ENCODE assay signal across 13 mouse cellular contexts in the genomic region with DNA sequence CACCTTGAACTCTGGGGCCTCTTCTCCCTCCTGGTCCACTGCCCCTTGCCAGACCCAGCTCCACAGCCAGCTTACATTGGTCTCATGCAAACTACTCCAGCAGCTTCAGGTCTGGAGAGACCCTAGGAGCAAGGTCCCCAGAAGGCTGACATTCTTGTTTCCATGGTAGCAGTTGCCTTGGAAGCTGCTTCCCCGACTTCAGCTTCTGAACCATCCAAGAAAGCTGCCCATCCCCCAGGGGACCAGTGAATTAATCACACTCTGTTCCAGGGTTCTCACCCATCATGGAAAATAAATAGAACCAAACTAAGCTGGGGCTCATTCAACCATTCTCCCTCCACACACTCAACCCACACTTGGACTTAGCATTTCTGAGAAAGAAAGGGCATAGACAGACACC. TPM values are rescaled to one million over a fixed set of nuclear protein-coding genes. Genes with fewer than 3 reads are reported as not detected.
DNase-seq lines count a peak whose midpoint lies in the region; ATAC-seq and TF ChIP-seq lines count a peak whose summit lies in the region.
"Had no signal": no experiment of that assay in that cellular context is flagged by ENCODE, and none has a peak within 500 bp of the region (broad histone marks: within the 10 kb centered on the region; RNA-seq: fewer than 3 reads in every experiment).

No protein-coding gene starts in this region.

- peak; percentile 81 for DNase-seq in embryo, embryonic 10 days (ENCODE audit: low spot score)
- peak; percentile 39 to 47 for DNase-seq in layer of hippocampus, adult 8-10 months (ENCODE audit: low spot score in 2 of 2)
- peak; percentile 86 for DNase-seq in midbrain, postnatal 0 days (ENCODE audit: low spot score)
- DNase-seq in Muller cell, postnatal 12 days (ENCODE audit: inconsistent ontology term), result no peak
- no peak for DNase-seq in urinary bladder, postnatal 14 days (ENCODE audit: low spot score)
- no peak for DNase-seq in gastrocnemius, postnatal 4 days (ENCODE audit: low spot score in 2 of 2)
- DNase-seq: cerebellum, adult 9-11 months; kidney, adult 2 months had no signal

- peak; percentile 46; the same call in 1 of the 2 replicates for ATAC-seq in forebrain, embryonic 13.5 days
- ATAC-seq in midbrain, postnatal 0 days (ENCODE audit: low FRiP score), result peak; percentile 42

- H3K4me2 ChIP-seq in forebrain, embryonic 13.5 days, result peak overlapping the region; percentile 11; the same call in 1 of the 2 replicates
- no peak overlapping the region for H3K4me2 ChIP-seq in midbrain, postnatal 0 days (ENCODE audit: low read depth, low read length, poor library complexity, severe bottlenecking)
- H3K4me2 ChIP-seq: heart, embryonic 13.5 days had no signal

- peaks cover 35% of the 10 kb centered on the region for H3K4me1 ChIP-seq in forebrain, embryonic 13.5 days
- peaks cover 35% of the 10 kb centered on the region for H3K4me1 ChIP-seq in midbrain, postnatal 0 days (ENCODE audit: insufficient read depth, low read length)

- no peaks in the 10 kb centered on the region for H3K9me3 ChIP-seq in forebrain, embryonic 13.5 days (replicated peaks)
- H3K9me3 ChIP-seq in midbrain, postnatal 0 days (ENCODE audit: low read length), result no peaks in the 10 kb centered on the region
- H3K9me3 ChIP-seq: heart, embryonic 13.5 days had no signal

- no peaks in the 10 kb centered on the region for H3K36me3 ChIP-seq in forebrain, embryonic 13.5 days (ENCODE audit: poor library complexity, severe bottlenecking)
- H3K36me3 ChIP-seq in midbrain, postnatal 0 days (ENCODE audit: insufficient read depth, low read length), result no peaks in the 10 kb centered on the region

- H3K27ac ChIP-seq in forebrain, embryonic 13.5 days, result peak overlapping the region; percentile 36; the same call in 1 of the 2 replicates
- peak overlapping the region; percentile 59; the same call in 1 of the 2 replicates for H3K27ac ChIP-seq in midbrain, postnatal 0 days (ENCODE audit: low read depth, low read length)
- H3K27ac ChIP-seq: heart, embryonic 13.5 days had no signal

- TF ChIP-seq CTCF in midbrain, postnatal 0 days (IDR thresholded peaks at IDR 0.05), result no peak

- H3K27me3 ChIP-seq in forebrain, embryonic 13.5 days, result no peaks in the 10 kb centered on the region
- H3K27me3 ChIP-seq in midbrain, postnatal 0 days (ENCODE audit: insufficient read depth, low read length), result no peaks in the 10 kb centered on the region

- no peak overlapping the region for H3K9ac ChIP-seq in forebrain, embryonic 13.5 days
- no peak overlapping the region for H3K9ac ChIP-seq in midbrain, postnatal 0 days (replicated peaks; ENCODE audit: low read length, poor library complexity, severe bottlenecking)
- H3K9ac ChIP-seq: heart, embryonic 13.5 days had no signal

- 0% methylated on average over 1 of the region's 1 CpGs for WGBS in forebrain, embryonic 13.5 days
- WGBS in midbrain, postnatal 0 days, result 6% methylated on average over 1 of the region's 1 CpGs

- no peak overlapping the region for H3K4me3 ChIP-seq in forebrain, embryonic 13.5 days
- H3K4me3 ChIP-seq in midbrain, postnatal 0 days (ENCODE audit: low read depth, low read length), result no peak overlapping the region
- H3K4me3 ChIP-seq: heart, embryonic 13.5 days had no signal

RNA-seq across cellular contexts. Expression of gene Kncn, which starts 3.0 kb away (rescaled TPM):
- 0.09 TPM in 1 of 2 replicates, not detected in the other for polyA plus RNA-seq in forebrain, embryonic 13.5 days (2015; fragmentation: Nextera tagmentation; extraction: Ambion mirVana)
- under 1 TPM in 3 of 4 experiments, not detected in 1; 0.39 to 0.53 (median 0.41) TPM for total RNA-seq in layer of hippocampus, adult 8-10 months (2022)
- total RNA-seq in midbrain, postnatal 0 days (2014; rRNA removed), result 0.09 and 0.11 TPM in 2 replicates
- 0.16 and 0.25 TPM in 2 replicates for polyA plus RNA-seq in midbrain, postnatal 0 days (2015; fragmentation: Nextera tagmentation; extraction: Ambion mirVana)
- total RNA-seq in gastrocnemius, postnatal 4 days (2021), result not detected
- total RNA-seq: adrenal gland, adult 18-20 months; liver, adult 2 months had no signal
- polyA plus RNA-seq: heart, embryonic 13.5 days; kidney, adult 2 months; liver, adult 2 months; thymus, postnatal 0 days had no signal

RNA-seq across cellular contexts. Expression of gene 6430628N08Rik, which starts 9.3 kb away (rescaled TPM):
- polyA plus RNA-seq in forebrain, embryonic 13.5 days (2015; fragmentation: Nextera tagmentation; extraction: Ambion mirVana), result 0.25 TPM in 1 of 2 replicates, not detected in the other
- under 1 TPM in 2 of 4 experiments, not detected in 2; 0.20 to 0.28 TPM for total RNA-seq in layer of hippocampus, adult 8-10 months (2022)
- 0.33 and 0.66 TPM in 2 replicates for total RNA-seq in midbrain, postnatal 0 days (2014; rRNA removed)
- polyA plus RNA-seq in midbrain, postnatal 0 days (2015; fragmentation: Nextera tagmentation; extraction: Ambion mirVana), result 0.94 and 1.2 TPM in 2 replicates
- total RNA-seq in gastrocnemius, postnatal 4 days (2021), result not detected
- total RNA-seq: adrenal gland, adult 18-20 months; liver, adult 2 months had no signal
- polyA plus RNA-seq: heart, embryonic 13.5 days; kidney, adult 2 months; liver, adult 2 months; thymus, postnatal 0 days had no signal

RNA-seq across cellular contexts. Expression of gene Mknk1, which starts 42.2 kb away (rescaled TPM):
- 21.7 and 23.0 TPM in 2 replicates for polyA plus RNA-seq in forebrain, embryonic 13.5 days (2015; fragmentation: Nextera tagmentation; extraction: Ambion mirVana)
- total RNA-seq in layer of hippocampus, adult 8-10 months (2022), result 10 to 100 TPM; 47.2 to 70.6 (median 53.7) TPM
- 18.5 and 27.8 TPM in 2 replicates for total RNA-seq in midbrain, postnatal 0 days (2014; rRNA removed)
- polyA plus RNA-seq in midbrain, postnatal 0 days (2015; fragmentation: Nextera tagmentation; extraction: Ambion mirVana), result 22.8 and 23.2 TPM in 2 replicates
- 10 to 100 TPM; 45.8 to 47.8 TPM for total RNA-seq in gastrocnemius, postnatal 4 days (2021)

RNA-seq across cellular contexts. Expression of gene Mob3c, which starts 53.3 kb away (rescaled TPM):
- 3.8 and 4.9 TPM in 2 replicates for polyA plus RNA-seq in forebrain, embryonic 13.5 days (2015; fragmentation: Nextera tagmentation; extraction: Ambion mirVana)
- total RNA-seq in layer of hippocampus, adult 8-10 months (2022), result 10 to 100 TPM in 1 of 4 experiments, 1 to 10 TPM in 3; 4.5 to 10.2 (median 7.1) TPM
- total RNA-seq in midbrain, postnatal 0 days (2014; rRNA removed), result 3.7 and 12.1 TPM in 2 replicates
- 2.8 and 3.1 TPM in 2 replicates for polyA plus RNA-seq in midbrain, postnatal 0 days (2015; fragmentation: Nextera tagmentation; extraction: Ambion mirVana)
- total RNA-seq in gastrocnemius, postnatal 4 days (2021), result 1 to 10 TPM; 5.5 to 8.1 TPM

RNA-seq across cellular contexts. Expression of gene Dmbx1, which starts 58.5 kb away (rescaled TPM):
- polyA plus RNA-seq in forebrain, embryonic 13.5 days (2015; fragmentation: Nextera tagmentation; extraction: Ambion mirVana), result 0.09 and 0.11 TPM in 2 replicates
- under 1 TPM in 1 of 4 experiments, not detected in 3; 0.08 TPM for total RNA-seq in layer of hippocampus, adult 8-10 months (2022)
- total RNA-seq in midbrain, postnatal 0 days (2014; rRNA removed), result 9.6 and 10.3 TPM in 2 replicates
- 7.7 and 8.7 TPM in 2 replicates for polyA plus RNA-seq in midbrain, postnatal 0 days (2015; fragmentation: Nextera tagmentation; extraction: Ambion mirVana)
- total RNA-seq in gastrocnemius, postnatal 4 days (2021), result not detected
- total RNA-seq: adrenal gland, adult 18-20 months; liver, adult 2 months had no signal
- polyA plus RNA-seq: heart, embryonic 13.5 days; kidney, adult 2 months; liver, adult 2 months had no signal

Comparison
In these comparisons a context has a peak if more than half of its experiments do, and no peak if none do; other contexts are left out.
1. DNase-seq: peak in embryo, embryonic 10 days (single experiment), layer of hippocampus, adult 8-10 months (2 of 2) and midbrain, postnatal 0 days (single experiment); none in Muller cell, postnatal 12 days (single experiment), urinary bladder, postnatal 14 days (single experiment) and gastrocnemius, postnatal 4 days (0 of 2).